Mouse (Mus musculus): ENCODE results near the gene Spag8.

GRCm38 (mm10) chr4:43657146-43657545 is 3.8 kb upstream of the Spag8 start:
- no peak for TF ChIP-seq POLR2A (IDR thresholded peaks at IDR 0.05; ENCODE audit: insufficient read length, low read depth)
- no peak for TF ChIP-seq USF1 (IDR thresholded peaks at IDR 0.05; ENCODE audit: low read depth)
- TF ChIP-seq POLR2AphosphoS2 (IDR thresholded peaks at IDR 0.05; ENCODE audit: insufficient read length, low read depth): no peak
- no peak for TF ChIP-seq SRF (IDR thresholded peaks at IDR 0.05; ENCODE audit: control insufficient read depth, insufficient read length, low read depth)
- TF ChIP-seq CEBPB (IDR thresholded peaks at IDR 0.05; ENCODE audit: insufficient read depth, poor library complexity, severe bottlenecking): no peak
